Mouse (Mus musculus) liver, postnatal 0 days (tissue): Measurements from ENCODE around the gene Pde4d.

Source experiments
- CTCF ChIP-seq: sonication (generic); IDR thresholded peaks from 2 replicates; pipeline ENCODE4 v1.5.1; 2016; ENCODE audit warnings: antibody characterized with exemption, low read depth
- EP300 ChIP-seq: IDR thresholded peaks from 2 replicates; pipeline ENCODE4 v1.6.1; 2016; ENCODE audit warnings: antibody characterized with exemption, low read depth, mild to moderate bottlenecking

GRCm38 (mm10) chr13:108552288-108552687, 102.5 kb downstream of the Pde4d start:
- TF ChIP-seq CTCF: no peak
- TF ChIP-seq EP300: no peak
